Mouse (Mus musculus) intestine, embryonic 15.5 days (tissue): Measurements from ENCODE around the gene Pagr1a. TPM values are rescaled to one million over a fixed set of nuclear protein-coding genes. Genes with fewer than 3 reads are reported as not detected.

Experiments
- ATAC-seq: fragments of 200-750 bp; cut with Nextera tagmentation; 2 replicates; pipeline ENCODE4 v1.8.0; 2017; ENCODE audit warnings: moderate TSS enrichment, moderate library complexity
- H3K27ac ChIP-seq: fragments of 300-500 bp; sonication (generic); 2 replicates; pipeline ENCODE4 v1.5.1; 2015; ENCODE audit warnings: mild to moderate bottlenecking, inconsistent platforms
- H3K27me3 ChIP-seq: fragments of 300-500 bp; sonication (generic); replicated peaks from 2 replicates; pipeline ENCODE4 v1.6.1; 2015; ENCODE audit warnings: inconsistent platforms
- H3K36me3 ChIP-seq: fragments of 300-500 bp; sonication (generic); 2 replicates; pipeline ENCODE4 v1.6.1; 2015; ENCODE audit warnings: inconsistent platforms
- H3K4me1 ChIP-seq: fragments of 300-500 bp; sonication (generic); replicated peaks from 2 replicates; pipeline ENCODE4 v1.6.1; 2015; ENCODE audit warnings: inconsistent platforms
- H3K4me2 ChIP-seq: fragments of 300-500 bp; sonication (generic); replicated peaks from 2 replicates; pipeline ENCODE4 v1.6.1; 2015; ENCODE audit warnings: mild to moderate bottlenecking, inconsistent platforms
- H3K4me3 ChIP-seq: fragments of 300-500 bp; sonication (generic); replicated peaks from 2 replicates; pipeline ENCODE4 v1.5.1; 2015; ENCODE audit warnings: inconsistent platforms
- H3K9ac ChIP-seq: fragments of 300-500 bp; sonication (generic); 2 replicates; pipeline ENCODE4 v1.6.1; 2015; ENCODE audit warnings: inconsistent platforms
- H3K9me3 ChIP-seq: fragments of 300-500 bp; sonication (generic); 2 replicates; pipeline ENCODE4 v1.6.1; 2016; ENCODE audit warnings: inconsistent platforms
- WGBS: fragments of 180-500 bp; shearing (Covaris S2); methylation state at CpG from one replicate; pipeline ENCODE4 v1.1.7; 2015; 5-methylcytosine and 5-hydroxymethylcytosine counted together
- polyA plus RNA-seq: library from polyadenylated mRNA; unstranded; fragments of >200 nt; fragmentation: Nextera tagmentation; extraction: Ambion mirVana; gene quantifications from 2 replicates; pipeline ENCODE4 v1.2.1, GENCODE M21; 2015

Gene Pagr1a
- polyA plus RNA-seq, 1 experiment from 2014 or later = 48.4 TPM

DNA sequence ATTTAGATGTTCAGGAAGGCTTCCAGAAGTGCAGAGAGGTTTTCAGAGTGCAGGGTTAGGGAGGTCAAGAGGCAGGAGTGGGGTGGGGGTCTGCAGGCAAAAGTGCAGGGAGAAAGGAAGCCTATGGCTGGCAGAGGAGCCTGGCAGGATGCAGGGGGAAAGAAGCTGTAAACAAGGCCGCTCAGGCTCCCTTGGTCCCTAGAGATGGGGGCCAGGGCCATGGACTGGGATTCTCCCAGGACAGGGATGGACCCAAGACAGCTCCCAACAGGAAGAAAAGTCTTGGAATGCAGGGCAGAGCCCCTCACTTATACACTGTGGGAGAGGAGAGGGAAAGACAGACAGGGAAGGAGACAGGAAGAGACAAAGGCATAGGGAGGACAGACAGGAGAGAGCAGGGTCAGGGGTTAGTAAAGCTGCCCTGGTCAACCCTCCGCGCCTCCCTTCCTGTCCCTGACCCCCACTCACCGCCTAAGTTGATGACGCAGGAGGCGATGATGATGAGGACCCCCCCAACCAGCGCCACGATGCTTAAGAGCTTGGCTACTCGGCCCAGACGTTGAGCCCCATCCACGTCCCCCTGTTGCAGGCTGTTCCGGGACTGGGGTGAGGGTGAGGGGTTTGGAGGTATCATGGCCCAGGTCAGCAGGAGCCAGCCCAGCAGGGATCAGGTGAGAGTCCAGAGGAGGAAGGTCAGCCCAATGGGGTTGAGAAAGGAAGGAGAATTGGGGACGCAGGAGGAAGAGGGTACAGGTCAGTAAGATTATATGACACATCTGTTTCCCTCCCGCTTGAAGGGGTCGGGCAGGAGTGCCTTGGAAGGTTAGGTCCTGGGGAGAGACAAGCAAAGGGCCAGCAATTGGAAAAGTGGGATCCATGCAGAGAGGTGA lies 1.5 kb upstream of the Pagr1a start:
- no peak overlapping the region for H3K4me3 ChIP-seq
- ATAC-seq = no peak

DNA sequence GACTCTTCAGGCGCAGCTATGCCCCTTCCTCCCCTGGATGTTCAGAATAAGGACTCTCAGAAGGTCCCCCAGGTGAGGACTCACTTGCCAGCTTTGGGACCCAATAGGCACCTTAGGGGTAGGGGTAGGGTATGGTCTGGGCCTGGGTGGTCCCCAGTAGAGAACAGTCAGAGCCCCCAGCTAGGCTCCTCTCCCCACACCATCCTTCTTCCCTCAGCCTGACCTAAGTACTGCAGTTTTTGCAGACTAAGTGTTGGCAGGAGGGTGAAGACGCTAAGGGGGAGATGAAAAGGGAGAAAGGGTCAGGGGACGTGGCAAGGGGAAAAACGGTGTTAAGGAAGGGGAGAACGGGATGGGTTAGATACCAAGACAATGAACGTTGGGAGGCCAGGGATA lies 796 bp upstream of the Pagr1a start:
- Histone ChIP-seq H3K9ac (peak overlapping the region; percentile 23), H3K27ac (peak overlapping the region; percentile 98), H3K27me3 (no peaks in the 10 kb centered on the region), H3K4me2 (peak overlapping the region; percentile 87), H3K9me3 (no peaks in the 10 kb centered on the region), H3K36me3 (peaks cover 11% of the 10 kb centered on the region; the same call in 1 of the 2 replicates), H3K4me1 (peaks cover 74% of the 10 kb centered on the region), H3K4me3 (0 out of 2 replicates have a peak overlapping the region, but pooled peaks have one; percentile 1)
- ATAC-seq = no peak
- 41% methylated on average over 6 of the region's 6 CpGs for WGBS

More for the DNA sequence above, 1.5 kb upstream of the Pagr1a start:
- Histone ChIP-seq H3K27ac (peak overlapping the region; percentile 98), H3K4me1 (peaks cover 77% of the 10 kb centered on the region), H3K9me3 (no peaks in the 10 kb centered on the region), H3K36me3 (peaks cover 17% of the 10 kb centered on the region), H3K9ac (peak overlapping the region; percentile 58), H3K27me3 (no peaks in the 10 kb centered on the region), H3K4me2 (peak overlapping the region; percentile 87)
- 70% methylated on average over 15 of the region's 15 CpGs for WGBS

DNA sequence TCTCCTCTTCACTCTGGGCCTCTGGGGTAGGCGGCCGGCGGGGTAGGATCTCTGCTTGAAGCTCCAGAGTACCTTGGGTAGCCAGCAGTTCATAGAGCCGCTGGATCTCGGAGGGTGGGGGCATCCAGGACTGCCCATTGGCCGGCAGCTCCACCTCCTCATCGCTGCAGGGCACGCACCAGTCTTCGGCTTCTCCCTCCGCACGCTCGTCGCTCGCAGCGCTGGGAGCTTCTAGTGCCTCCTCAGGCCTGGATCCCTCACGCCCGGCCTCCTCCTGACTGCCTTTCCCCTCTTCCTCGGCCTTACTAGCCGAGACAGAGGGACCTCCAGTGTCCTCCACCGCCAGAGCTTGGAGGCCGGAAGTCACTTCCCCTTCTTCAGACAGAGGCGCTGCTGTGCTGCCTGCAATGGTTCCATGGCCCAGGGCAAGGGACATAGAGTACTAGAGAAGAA lies 640 bp downstream of the Pagr1a start:
- Histone ChIP-seq H3K27ac (peak overlapping the region; percentile 98), H3K9ac (peak overlapping the region; percentile 87), H3K4me3 (peak overlapping the region; percentile 68), H3K36me3 (peaks cover 9% of the 10 kb centered on the region; the same call in 1 of the 2 replicates), H3K4me2 (peak overlapping the region; percentile 87), H3K4me1 (peaks cover 60% of the 10 kb centered on the region), H3K27me3 (no peaks in the 10 kb centered on the region), H3K9me3 (no peaks in the 10 kb centered on the region)
- under 1% methylated on average over 22 of the region's 22 CpGs for WGBS
- peak; percentile 65 for ATAC-seq

DNA sequence TGATC lies 869 bp downstream of the Pagr1a start, which contains the start of gene Pagr1b:
Pagr1b (minus strand) TSS at position 4 of the 5 bp plus-strand sequence.
- Histone ChIP-seq H3K4me1 (peaks cover 58% of the 10 kb centered on the region), H3K27ac (peak within 1 kb of the TSS; percentile 98)

DNA sequence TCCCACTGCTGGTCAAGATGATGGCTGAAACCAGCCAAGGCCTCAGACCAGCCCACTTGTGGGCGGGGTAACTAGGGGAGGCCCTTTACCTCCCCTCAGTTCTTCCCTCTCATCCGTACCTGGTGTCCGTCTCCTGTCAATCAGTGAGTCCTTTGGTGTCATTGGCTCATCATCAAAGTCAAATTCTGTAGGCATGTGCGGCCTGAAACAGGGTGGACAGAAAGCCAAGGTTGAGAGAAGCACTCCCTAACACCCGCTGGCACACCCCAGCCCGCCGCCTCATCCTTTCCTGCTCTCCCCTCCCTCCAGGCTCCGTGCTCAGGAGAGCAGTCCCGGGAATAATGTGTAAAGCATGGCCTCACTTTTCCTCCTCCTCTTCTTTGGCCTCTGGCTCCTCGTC lies 1.1 kb downstream of the Pagr1a start:
- Histone ChIP-seq H3K9ac (peak overlapping the region; percentile 87), H3K4me1 (peaks cover 56% of the 10 kb centered on the region), H3K27me3 (no peaks in the 10 kb centered on the region), H3K4me3 (peak overlapping the region; percentile 68), H3K4me2 (peak overlapping the region; percentile 87), H3K27ac (peak overlapping the region; percentile 98), H3K9me3 (no peaks in the 10 kb centered on the region), H3K36me3 (peaks cover 9% of the 10 kb centered on the region; the same call in 1 of the 2 replicates)
- ATAC-seq = peak; percentile 44
- WGBS = 0% methylated on average over 10 of the region's 10 CpGs

More for the DNA sequence above, 869 bp downstream of the Pagr1a start, which contains the start of gene Pagr1b:
- Histone ChIP-seq H3K9me3 (no peaks in the 10 kb centered on the region), H3K36me3 (peaks cover 9% of the 10 kb centered on the region; the same call in 1 of the 2 replicates), H3K4me3 (peak within 1 kb of the TSS; percentile 68), H3K4me2 (peak within 1 kb of the TSS; percentile 87), H3K9ac (peak within 1 kb of the TSS; percentile 87), H3K27me3 (no peaks in the 10 kb centered on the region)
- ATAC-seq = no peak

DNA sequence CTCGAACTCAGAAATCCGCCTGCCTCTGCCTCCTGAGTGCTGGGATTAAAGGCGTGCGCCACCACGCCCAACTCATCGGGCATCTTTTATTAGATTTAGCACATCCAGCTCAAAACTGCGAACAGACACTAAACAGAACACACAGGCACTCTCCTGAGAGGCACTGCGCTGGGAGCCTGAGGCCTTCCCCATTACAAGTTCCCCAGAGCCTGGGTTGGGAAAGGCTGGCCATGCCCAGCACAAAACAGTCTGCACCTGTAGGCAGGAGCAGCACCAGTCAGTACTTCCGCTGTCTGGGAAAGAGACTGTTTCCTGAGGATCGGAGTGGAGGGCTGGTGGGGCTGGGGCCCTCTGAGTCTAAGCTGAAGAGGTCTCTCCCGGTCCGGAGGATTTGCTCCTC lies 2.2 kb downstream of the Pagr1a start:
- H3K9me3 ChIP-seq = no peaks in the 10 kb centered on the region
- 0 out of 2 replicates have a peak overlapping the region, but pooled peaks have one; percentile 3 for H3K9ac ChIP-seq
- peak overlapping the region; percentile 87 for H3K4me2 ChIP-seq
- peaks cover 9% of the 10 kb centered on the region; the same call in 1 of the 2 replicates for H3K36me3 ChIP-seq
- 94% methylated on average over 12 of the region's 12 CpGs for WGBS
- H3K4me3 ChIP-seq = no peak overlapping the region
- no peak for ATAC-seq
- H3K4me1 ChIP-seq = peaks cover 45% of the 10 kb centered on the region
- H3K27ac ChIP-seq = no peak overlapping the region
- H3K27me3 ChIP-seq = no peaks in the 10 kb centered on the region

DNA sequence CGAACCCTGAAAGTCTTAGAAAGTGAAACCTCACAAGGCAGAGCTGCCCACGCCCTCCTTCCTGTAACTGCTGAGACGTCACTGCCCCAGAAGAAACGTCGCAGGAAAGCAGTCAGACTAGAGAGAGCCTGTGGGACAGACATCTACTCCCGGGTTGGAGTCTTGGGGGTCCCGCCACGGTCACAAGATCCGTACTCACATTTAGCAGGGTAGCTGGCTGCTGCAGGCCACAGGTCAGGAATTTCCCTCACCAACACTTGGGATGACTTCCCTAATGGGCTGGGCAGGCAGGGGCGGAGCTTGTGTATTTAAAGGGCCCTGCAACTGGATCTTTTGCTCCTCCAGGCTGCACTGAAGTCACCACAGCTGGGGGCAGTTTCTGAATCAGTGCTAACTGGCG lies 2.8 kb downstream of the Pagr1a start, which contains the start of gene Mvp:
Mvp (minus strand) TSS at position 302 of the 400 bp plus-strand sequence.
- 16% methylated on average over 11 of the region's 11 CpGs for WGBS
- H3K4me3 ChIP-seq = peak within 1 kb of the TSS; percentile 52

DNA sequence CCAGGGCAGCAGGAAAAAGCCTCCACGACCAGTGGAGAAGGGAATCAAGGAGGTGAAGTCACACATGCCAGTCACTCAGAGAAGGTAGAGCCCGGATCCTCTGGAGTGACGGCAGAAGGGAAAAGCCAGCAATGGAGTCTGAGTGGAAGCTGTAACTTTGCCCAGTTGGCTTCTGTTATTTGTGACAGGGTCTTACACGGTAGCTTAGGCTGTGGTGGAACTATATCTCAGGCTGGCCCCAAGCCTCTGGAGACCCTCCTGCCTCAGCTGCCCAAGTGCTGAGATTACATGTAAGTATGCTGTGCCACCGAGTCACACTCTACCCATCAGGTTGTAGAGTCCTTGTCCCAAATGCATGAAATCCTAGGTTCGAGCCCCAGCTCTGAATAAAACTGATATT lies 3.8 kb downstream of the Pagr1a start:
- Histone ChIP-seq H3K9ac (no peak overlapping the region), H3K27me3 (no peaks in the 10 kb centered on the region), H3K9me3 (no peaks in the 10 kb centered on the region), H3K4me3 (no peak overlapping the region), H3K4me1 (peaks cover 41% of the 10 kb centered on the region), H3K4me2 (peak overlapping the region; percentile 87), H3K27ac (no peak overlapping the region), H3K36me3 (peaks cover 9% of the 10 kb centered on the region; the same call in 1 of the 2 replicates)
- ATAC-seq = no peak
- 92% methylated on average over 6 of the region's 6 CpGs for whole genome bisulfite sequencing

More for the DNA sequence above, 2.8 kb downstream of the Pagr1a start, which contains the start of gene Mvp:
- Histone ChIP-seq H3K9me3 (no peaks in the 10 kb centered on the region), H3K27me3 (no peaks in the 10 kb centered on the region), H3K4me1 (peaks cover 42% of the 10 kb centered on the region), H3K36me3 (peaks cover 9% of the 10 kb centered on the region; the same call in 1 of the 2 replicates), H3K9ac (peak within 1 kb of the TSS; percentile 59), H3K27ac (peak within 1 kb of the TSS; percentile 66; the same call in 1 of the 2 replicates), H3K4me2 (peak within 1 kb of the TSS; percentile 87)
- ATAC-seq = 0 out of 2 replicates have a peak, but pooled peaks have one; percentile 16

DNA sequence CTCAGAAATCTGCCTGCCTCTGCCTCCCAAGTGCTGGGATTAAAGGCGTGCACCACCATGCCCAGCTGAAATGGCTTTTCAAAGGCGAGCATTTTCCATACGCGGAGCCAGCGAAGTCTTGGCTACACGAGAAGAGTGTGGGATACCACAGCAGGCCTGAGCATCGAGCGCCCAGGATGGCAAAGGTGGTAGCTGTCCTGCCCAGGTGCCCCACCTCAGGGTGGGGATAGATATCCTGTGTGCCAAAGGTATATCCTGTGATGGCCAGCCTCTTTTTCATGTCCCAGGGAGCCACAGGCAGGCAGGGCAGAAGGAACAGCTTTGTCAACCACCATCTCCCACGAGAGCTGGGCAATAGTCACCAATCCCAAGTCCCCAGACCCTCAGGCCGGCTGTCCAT lies 4.3 kb downstream of the Pagr1a start:
- no peak for ATAC-seq
- H3K9me3 ChIP-seq = no peaks in the 10 kb centered on the region
- H3K27me3 ChIP-seq = no peaks in the 10 kb centered on the region
- H3K9ac ChIP-seq = no peak overlapping the region
- peaks cover 9% of the 10 kb centered on the region; the same call in 1 of the 2 replicates for H3K36me3 ChIP-seq
- peak overlapping the region; percentile 87 for H3K4me2 ChIP-seq
- peaks cover 38% of the 10 kb centered on the region for H3K4me1 ChIP-seq
- WGBS = 93% methylated on average over 10 of the region's 10 CpGs
- no peak overlapping the region for H3K27ac ChIP-seq
- H3K4me3 ChIP-seq = no peak overlapping the region

DNA sequence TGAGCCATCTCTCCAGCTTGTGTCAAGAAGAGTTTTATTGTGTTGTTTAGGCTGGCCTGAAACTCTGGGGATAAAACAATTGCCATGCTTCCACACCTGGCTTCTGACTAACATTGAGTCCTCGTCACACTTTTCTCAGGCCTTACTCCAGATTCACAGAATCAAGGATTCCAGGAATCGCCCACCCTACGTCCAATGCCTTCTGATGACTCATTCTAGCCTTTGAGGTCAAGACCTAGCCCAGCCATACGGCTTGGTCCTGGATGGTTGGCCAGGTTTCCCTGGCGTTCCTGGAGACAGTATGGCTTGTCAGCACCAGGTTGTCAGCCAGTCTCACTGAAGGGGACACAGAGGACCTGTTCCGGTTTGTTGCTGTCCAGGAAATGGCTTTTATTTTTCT lies 4.8 kb downstream of the Pagr1a start:
- ATAC-seq = no peak
- Histone ChIP-seq H3K27me3 (no peaks in the 10 kb centered on the region), H3K9ac (no peak overlapping the region), H3K4me2 (no peak overlapping the region), H3K9me3 (no peaks in the 10 kb centered on the region), H3K4me3 (no peak overlapping the region), H3K27ac (no peak overlapping the region), H3K4me1 (peaks cover 39% of the 10 kb centered on the region), H3K36me3 (peaks cover 9% of the 10 kb centered on the region; the same call in 1 of the 2 replicates)
- WGBS = 87% methylated on average over 6 of the region's 6 CpGs

DNA sequence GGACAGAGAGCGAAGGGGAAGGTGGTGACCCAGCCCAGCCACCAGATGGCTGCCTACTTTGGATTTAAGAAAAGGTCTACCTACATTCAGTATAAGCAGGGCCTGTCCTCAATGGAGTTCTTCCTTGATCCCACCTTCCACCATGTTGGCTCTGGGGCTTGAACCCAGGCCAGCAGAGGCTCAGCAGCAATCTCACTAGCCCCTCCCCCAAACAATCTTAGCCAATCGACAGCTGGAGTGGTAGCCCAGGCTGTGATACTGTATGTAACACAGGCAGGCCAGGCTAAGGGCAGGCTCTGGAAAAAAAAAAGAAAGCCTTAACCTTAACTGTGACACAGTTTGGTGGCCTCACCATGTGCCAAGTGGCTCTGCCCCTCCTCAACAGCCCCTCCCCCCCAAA lies 5.4 kb downstream of the Pagr1a start:
- Histone ChIP-seq H3K36me3 (peaks cover 9% of the 10 kb centered on the region; the same call in 1 of the 2 replicates), H3K4me3 (no peak overlapping the region), H3K9ac (no peak overlapping the region), H3K4me2 (no peak overlapping the region; the same call in 1 of the 2 replicates), H3K9me3 (no peaks in the 10 kb centered on the region), H3K4me1 (peaks cover 39% of the 10 kb centered on the region), H3K27me3 (no peaks in the 10 kb centered on the region), H3K27ac (peak overlapping the region; percentile 7; the same call in 1 of the 2 replicates)
- WGBS = 75% methylated on average over 2 of the region's 2 CpGs
- ATAC-seq = no peak

DNA sequence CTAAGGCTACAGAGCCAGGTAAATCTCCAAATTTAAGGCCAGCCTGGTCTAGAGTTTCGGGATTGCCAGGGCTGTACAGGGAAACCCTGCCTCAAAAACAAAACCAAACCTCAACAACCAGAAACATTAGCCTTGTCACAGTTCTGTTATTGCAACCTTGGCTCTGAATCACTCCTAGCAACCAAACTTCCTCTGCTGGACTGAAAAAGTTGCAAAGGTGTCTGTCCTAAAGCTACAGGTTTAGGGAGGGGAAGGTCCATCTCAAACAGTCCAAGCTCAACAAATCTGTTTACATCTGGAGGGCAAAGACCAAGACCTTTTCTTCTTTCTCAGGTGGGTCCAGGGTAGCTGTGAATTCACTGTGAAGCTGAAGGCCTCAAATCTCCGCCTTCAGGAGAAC lies 6.1 kb downstream of the Pagr1a start:
- Histone ChIP-seq H3K36me3 (peaks cover 9% of the 10 kb centered on the region; the same call in 1 of the 2 replicates), H3K4me2 (no peak overlapping the region; the same call in 1 of the 2 replicates), H3K9ac (no peak overlapping the region), H3K9me3 (no peaks in the 10 kb centered on the region), H3K27me3 (no peaks in the 10 kb centered on the region), H3K4me1 (peaks cover 39% of the 10 kb centered on the region), H3K4me3 (no peak overlapping the region), H3K27ac (0 out of 2 replicates have a peak overlapping the region, but pooled peaks have one; percentile 7)
- 98% methylated on average over 2 of the region's 2 CpGs for WGBS
- no peak for ATAC-seq
